Mouse (Mus musculus) forebrain, embryonic 11.5 days (tissue): ENCODE results near the gene Prkcb. TPM values are rescaled to one million over a fixed set of nuclear protein-coding genes. Genes with fewer than 3 reads are reported as not detected.
A peak's percentile ranks its signal among the peaks of the same experiment; 100 is the strongest.

Experiments
- ATAC-seq: fragments of 200-750 bp; cut with Nextera tagmentation; replicated peaks from 2 replicates; pipeline ENCODE4 v1.8.0; 2017; ENCODE audit warnings: moderate TSS enrichment; ENCODE audit not compliant: low FRiP score
- DNase-seq: peaks from one replicate; pipeline ENCODE4 v3.0.0-alpha.2; 2017; ENCODE audit warnings: low spot score
- H3K27ac ChIP-seq: fragments of 300-500 bp; sonication (generic); 2 replicates; pipeline ENCODE4 v1.5.1; 2014; ENCODE audit warnings: low read depth, low read length
- H3K27me3 ChIP-seq: fragments of 300-500 bp; sonication (generic); 2 replicates; pipeline ENCODE4 v1.6.1; 2014; ENCODE audit warnings: mild to moderate bottlenecking, low read length, mixed read lengths; ENCODE audit not compliant: control insufficient read depth, insufficient read depth
- H3K36me3 ChIP-seq: fragments of 300-500 bp; sonication (generic); 2 replicates; pipeline ENCODE4 v1.6.1; 2014; ENCODE audit warnings: mild to moderate bottlenecking, low read length, moderate library complexity, mixed read lengths; ENCODE audit not compliant: control insufficient read depth, insufficient read depth
- H3K4me1 ChIP-seq: fragments of 300-500 bp; sonication (generic); replicated peaks from 2 replicates; pipeline ENCODE4 v1.6.1; 2014; ENCODE audit warnings: low read length, mixed read lengths; ENCODE audit not compliant: control insufficient read depth, insufficient read depth
- H3K4me2 ChIP-seq: fragments of 300-500 bp; sonication (generic); 2 replicates; pipeline ENCODE4 v1.6.1; 2014; ENCODE audit warnings: low read depth, mild to moderate bottlenecking, low read length, moderate library complexity, mixed read lengths; ENCODE audit not compliant: severe bottlenecking
- H3K4me3 ChIP-seq: fragments of 300-500 bp; sonication (generic); 2 replicates; pipeline ENCODE4 v1.5.1; 2014; ENCODE audit warnings: low read depth, low read length
- H3K9ac ChIP-seq: fragments of 300-500 bp; sonication (generic); 2 replicates; pipeline ENCODE4 v1.6.1; 2014; ENCODE audit warnings: low read length
- H3K9me3 ChIP-seq: fragments of 300-500 bp; sonication (generic); 2 replicates; pipeline ENCODE4 v1.6.1; 2016; ENCODE audit warnings: low read length, mixed read lengths; ENCODE audit not compliant: control insufficient read depth
- WGBS: fragments of 180-500 bp; shearing (Covaris S2); extraction: QIAGEN DNeasy Blood & Tissue Kit; methylation state at CpG from one replicate; pipeline ENCODE4 v1.1.7; 2014; 5-methylcytosine and 5-hydroxymethylcytosine counted together
- polyA plus RNA-seq: library from polyadenylated mRNA; unstranded; fragments of >200 nt; fragmentation: Nextera tagmentation; extraction: Ambion mirVana; gene quantifications from 2 replicates; pipeline ENCODE4 v1.2.1, GENCODE M21; 2014

Prkcb gene
- polyA plus RNA-seq, 1 experiment from 2014 or later = 10.0 TPM

- Histone ChIP-seq H3K9ac (no peak overlapping the region), H3K36me3 (no peaks in the 10 kb centered on the region), H3K4me3 (no peak overlapping the region), H3K27ac (no peak overlapping the region), H3K9me3 (no peaks in the 10 kb centered on the region), H3K4me2 (no peak overlapping the region), H3K27me3 (no peaks in the 10 kb centered on the region), H3K4me1 (no peaks in the 10 kb centered on the region)
- DNase-seq (no peak), ATAC-seq (no peak)
- WGBS = 82% methylated on average over 3 of the region's 3 CpGs
These were observed 109.1 kb downstream of the Prkcb start for GRCm38 (mm10) chr7:122397699-122398098.

- Histone ChIP-seq H3K4me1 (peaks cover 14% of the 10 kb centered on the region), H3K9ac (no peak overlapping the region), H3K36me3 (no peaks in the 10 kb centered on the region), H3K4me2 (no peak overlapping the region), H3K27ac (no peak overlapping the region), H3K27me3 (no peaks in the 10 kb centered on the region), H3K4me3 (no peak overlapping the region), H3K9me3 (no peaks in the 10 kb centered on the region)
- ATAC-seq (no peak), DNase-seq (no peak)
- 88% methylated on average over 7 of the region's 7 CpGs for WGBS
These were observed 113.5 kb downstream of the Prkcb start for GRCm38 (mm10) chr7:122402041-122402440.

GRCm38 (mm10) chr7:122403343-122403742 lies 114.8 kb downstream of the Prkcb start:
- no peak overlapping the region for H3K9ac ChIP-seq
- H3K4me1 ChIP-seq = peaks cover 14% of the 10 kb centered on the region
- H3K9me3 ChIP-seq = no peaks in the 10 kb centered on the region
- DNase-seq (no peak), ATAC-seq (no peak)
- no peaks in the 10 kb centered on the region for H3K27me3 ChIP-seq
- H3K4me2 ChIP-seq = no peak overlapping the region
- H3K36me3 ChIP-seq = no peaks in the 10 kb centered on the region
- no peak overlapping the region for H3K27ac ChIP-seq
- no peak overlapping the region for H3K4me3 ChIP-seq
- WGBS = 82% methylated on average over 4 of the region's 4 CpGs

- Histone ChIP-seq H3K9ac (peak overlapping the region; percentile 54), H3K4me3 (no peak overlapping the region; the same call in 1 of the 2 replicates), H3K36me3 (no peaks in the 10 kb centered on the region), H3K27me3 (no peaks in the 10 kb centered on the region), H3K9me3 (no peaks in the 10 kb centered on the region), H3K4me1 (peaks cover 14% of the 10 kb centered on the region), H3K4me2 (peak overlapping the region; percentile 43), H3K27ac (peak overlapping the region; percentile 46)
- WGBS = under 1% methylated on average over 21 of the region's 21 CpGs
- ATAC-seq (peak; percentile 92), DNase-seq (peak; percentile 74)
These were observed 116.2 kb downstream of the Prkcb start for GRCm38 (mm10) chr7:122404571-122405393.

GRCm38 (mm10) chr7:122406625-122407024 lies 118.1 kb downstream of the Prkcb start:
- 67% methylated on average over 13 of the region's 13 CpGs for WGBS
- ATAC-seq = no peak

GRCm38 (mm10) chr7:122409945-122410344 lies 121.4 kb downstream of the Prkcb start:
- Histone ChIP-seq H3K27ac (no peak overlapping the region), H3K4me3 (no peak overlapping the region), H3K27me3 (no peaks in the 10 kb centered on the region), H3K4me1 (peaks cover 7% of the 10 kb centered on the region), H3K9ac (no peak overlapping the region), H3K9me3 (no peaks in the 10 kb centered on the region), H3K4me2 (no peak overlapping the region), H3K36me3 (no peaks in the 10 kb centered on the region)
- ATAC-seq (no peak), DNase-seq (peak; percentile 28)
- whole genome bisulfite sequencing = 86% methylated on average over 6 of the region's 6 CpGs

More at GRCm38 (mm10) chr7:122406625-122407024, 118.1 kb downstream of the Prkcb start:
- Histone ChIP-seq H3K36me3 (no peaks in the 10 kb centered on the region), H3K4me2 (no peak overlapping the region), H3K4me1 (peaks cover 14% of the 10 kb centered on the region), H3K27ac (no peak overlapping the region), H3K4me3 (no peak overlapping the region), H3K9me3 (no peaks in the 10 kb centered on the region), H3K27me3 (no peaks in the 10 kb centered on the region), H3K9ac (no peak overlapping the region)
- no peak for DNase-seq

GRCm38 (mm10) chr7:122410873-122411272 lies 122.3 kb downstream of the Prkcb start:
- no peaks in the 10 kb centered on the region for H3K9me3 ChIP-seq
- no peak overlapping the region for H3K4me2 ChIP-seq
- H3K36me3 ChIP-seq = no peaks in the 10 kb centered on the region
- peak; percentile 23 for DNase-seq
- no peak for ATAC-seq
- H3K27me3 ChIP-seq = no peaks in the 10 kb centered on the region
- H3K4me1 ChIP-seq = peaks cover 3% of the 10 kb centered on the region; the same call in 1 of the 2 replicates
- no peak overlapping the region for H3K9ac ChIP-seq
- H3K27ac ChIP-seq = no peak overlapping the region
- 85% methylated on average over 3 of the region's 3 CpGs for WGBS
- no peak overlapping the region for H3K4me3 ChIP-seq

GRCm38 (mm10) chr7:122413231-122413630 lies 124.7 kb downstream of the Prkcb start:
- ATAC-seq (no peak), DNase-seq (peak; percentile 27)
- Histone ChIP-seq H3K27ac (no peak overlapping the region), H3K4me3 (no peak overlapping the region), H3K4me1 (no peaks in the 10 kb centered on the region), H3K9ac (no peak overlapping the region), H3K4me2 (no peak overlapping the region), H3K27me3 (no peaks in the 10 kb centered on the region), H3K9me3 (no peaks in the 10 kb centered on the region), H3K36me3 (no peaks in the 10 kb centered on the region)
- 83% methylated on average over 6 of the region's 6 CpGs for WGBS

- H3K27ac ChIP-seq = no peak overlapping the region
- no peaks in the 10 kb centered on the region for H3K36me3 ChIP-seq
- H3K4me2 ChIP-seq = no peak overlapping the region
- H3K9ac ChIP-seq = no peak overlapping the region
- no peak overlapping the region for H3K4me3 ChIP-seq
- H3K4me1 ChIP-seq = no peaks in the 10 kb centered on the region
- 91% methylated on average over 10 of the region's 10 CpGs for WGBS
- no peaks in the 10 kb centered on the region for H3K9me3 ChIP-seq
- DNase-seq (peak; percentile 26), ATAC-seq (no peak)
- no peaks in the 10 kb centered on the region for H3K27me3 ChIP-seq
These were observed 125.6 kb downstream of the Prkcb start for GRCm38 (mm10) chr7:122414146-122414545.
